Mouse (Mus musculus): ENCODE data around the gene Sema6b. TPM values are rescaled to one million over a fixed set of nuclear protein-coding genes. Genes with fewer than 3 reads are reported as not detected.

The Sema6b gene
- polyA plus RNA-seq, 1 experiment from 2014 or later, result 1.5 TPM

DNA sequence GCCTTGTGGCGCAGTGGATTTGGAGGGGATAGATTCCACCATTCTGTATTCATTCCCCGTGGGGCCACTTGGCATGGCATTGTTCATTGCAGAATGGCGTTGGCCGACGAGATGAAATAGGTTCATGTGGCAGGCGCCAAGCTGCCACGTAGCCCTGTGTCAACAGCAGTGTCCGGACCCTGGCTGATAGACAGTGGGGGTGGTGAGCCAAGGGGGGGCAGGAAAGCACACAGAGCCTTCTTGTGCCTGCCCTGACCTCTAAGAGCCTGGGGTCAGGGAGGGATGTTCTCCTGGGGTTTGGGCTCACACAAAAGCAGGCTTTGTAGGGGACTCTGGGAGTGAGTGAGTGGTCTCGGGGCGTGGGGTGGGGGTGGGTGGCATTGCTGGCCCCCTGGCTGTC, 30.5 kb upstream of the Sema6b start:
- Histone ChIP-seq H3K27ac (ENCODE audit: low read depth, low read length) (0 out of 2 replicates have a peak overlapping the region, but pooled peaks have one; percentile 11), H3K4me2 (0 out of 2 replicates have a peak overlapping the region, but pooled peaks have one; percentile 12), H3K4me1 (replicated peaks; ENCODE audit: control insufficient read depth, insufficient read depth, low read length) (peaks cover 2% of the 10 kb centered on the region), H3K9ac (ENCODE audit: low read depth, low read length) (no peak overlapping the region), H3K36me3 (ENCODE audit: control insufficient read depth, insufficient read depth, low read length) (peaks cover 7% of the 10 kb centered on the region; the same call in 1 of the 2 replicates), H3K4me3 (ENCODE audit: low read depth, low read length) (no peak overlapping the region), H3K27me3 (replicated peaks; ENCODE audit: control insufficient read depth, insufficient read depth, low read length) (no peaks in the 10 kb centered on the region), H3K9me3 (ENCODE audit: control insufficient read depth, low read length) (no peaks in the 10 kb centered on the region)
- no peak for DNase-seq (ENCODE audit: low spot score)
- ATAC-seq (replicated peaks; ENCODE audit: low FRiP score), result no peak
- WGBS, result 70% methylated on average over 10 of the region's 10 CpGs

DNA sequence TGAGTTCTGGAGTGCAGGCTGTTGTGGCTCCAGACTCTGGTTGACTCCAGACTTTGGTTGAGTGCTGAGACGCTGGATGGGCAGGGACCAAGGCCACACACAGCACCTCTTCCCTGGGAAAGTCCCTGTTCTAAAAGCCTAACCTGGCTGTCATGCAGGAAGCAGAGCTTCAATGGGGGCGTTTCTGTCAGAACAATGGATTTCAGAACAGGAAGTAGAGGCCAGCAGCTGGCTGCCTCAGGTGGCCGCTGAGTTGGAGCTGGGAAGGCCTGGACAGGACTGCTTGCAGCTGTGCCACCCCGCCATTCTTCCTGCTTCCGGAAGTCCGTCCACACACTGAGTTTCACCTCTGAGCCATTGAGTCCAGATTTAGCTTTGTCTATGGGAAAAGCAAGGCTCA, 29.7 kb upstream of the Sema6b start:
- 0 out of 2 replicates have a peak, but pooled peaks have one; percentile 26 for ATAC-seq (replicated peaks; ENCODE audit: low FRiP score)
- Histone ChIP-seq H3K4me2 (no peak overlapping the region), H3K9ac (ENCODE audit: low read depth, low read length) (no peak overlapping the region; the same call in 1 of the 2 replicates), H3K4me3 (ENCODE audit: low read depth, low read length) (no peak overlapping the region), H3K4me1 (replicated peaks; ENCODE audit: control insufficient read depth, insufficient read depth, low read length) (peaks cover 2% of the 10 kb centered on the region), H3K27ac (ENCODE audit: low read depth, low read length) (0 out of 2 replicates have a peak overlapping the region, but pooled peaks have one; percentile 11), H3K36me3 (ENCODE audit: control insufficient read depth, insufficient read depth, low read length) (peaks cover 1% of the 10 kb centered on the region; the same call in 1 of the 2 replicates), H3K27me3 (replicated peaks; ENCODE audit: control insufficient read depth, insufficient read depth, low read length) (no peaks in the 10 kb centered on the region), H3K9me3 (ENCODE audit: control insufficient read depth, low read length) (no peaks in the 10 kb centered on the region)
- no peak for DNase-seq (ENCODE audit: low spot score)
- 54% methylated on average over 6 of the region's 6 CpGs for WGBS

DNA sequence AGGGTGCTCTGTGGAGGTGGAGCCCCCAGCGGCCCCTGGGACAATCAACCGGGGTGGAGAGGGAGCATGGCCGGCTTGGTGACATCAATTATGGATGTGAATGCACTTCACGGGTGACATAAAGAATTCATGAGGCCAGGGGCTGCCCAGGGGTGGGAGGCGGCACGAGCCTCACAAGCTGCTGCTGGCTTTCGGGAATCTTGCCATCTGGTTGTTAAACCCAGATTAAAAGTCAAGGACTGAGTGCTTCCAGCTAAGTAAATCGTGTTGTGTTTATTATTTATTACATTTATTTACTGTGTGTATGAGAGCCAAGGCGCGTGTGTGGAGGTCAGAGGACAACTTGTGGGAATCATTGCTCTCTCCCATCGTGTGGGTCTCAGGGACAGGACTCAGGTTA, 25.5 kb upstream of the Sema6b start:
- Histone ChIP-seq H3K9me3 (ENCODE audit: control insufficient read depth, low read length) (no peaks in the 10 kb centered on the region), H3K4me2 (no peak overlapping the region), H3K9ac (ENCODE audit: low read depth, low read length) (no peak overlapping the region), H3K4me1 (replicated peaks; ENCODE audit: control insufficient read depth, insufficient read depth, low read length) (peaks cover 10% of the 10 kb centered on the region), H3K4me3 (ENCODE audit: low read depth, low read length) (no peak overlapping the region), H3K27ac (ENCODE audit: low read depth, low read length) (no peak overlapping the region), H3K27me3 (replicated peaks; ENCODE audit: control insufficient read depth, insufficient read depth, low read length) (no peaks in the 10 kb centered on the region; the same call in 1 of the 2 replicates), H3K36me3 (ENCODE audit: control insufficient read depth, insufficient read depth, low read length) (no peaks in the 10 kb centered on the region)
- 76% methylated on average over 11 of the region's 11 CpGs for WGBS
- ATAC-seq (replicated peaks; ENCODE audit: low FRiP score) (no peak), DNase-seq (ENCODE audit: low spot score) (no peak)

DNA sequence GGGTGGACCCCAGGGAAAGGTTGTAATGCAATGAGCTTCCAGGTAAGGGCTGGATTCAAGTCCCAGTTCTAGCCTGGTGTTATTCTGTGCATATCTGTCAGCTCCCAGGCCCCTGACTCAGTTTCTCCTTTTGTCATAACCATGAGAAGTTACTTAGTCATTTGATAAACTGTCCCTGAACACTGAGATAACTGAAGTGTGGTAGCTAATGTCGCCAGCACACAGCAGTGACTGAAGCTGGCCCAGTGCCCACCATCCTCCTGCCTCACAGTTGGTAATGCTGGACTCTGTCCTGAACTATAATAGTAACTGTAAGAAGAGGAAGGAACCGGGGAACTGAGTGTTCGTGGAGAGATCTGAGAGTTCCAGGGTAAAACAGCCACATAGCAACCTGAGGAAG, 24.4 kb upstream of the Sema6b start:
- no peaks in the 10 kb centered on the region for H3K9me3 ChIP-seq (ENCODE audit: control insufficient read depth, low read length)
- ATAC-seq (replicated peaks; ENCODE audit: low FRiP score) (no peak), DNase-seq (ENCODE audit: low spot score) (no peak)
- no peak overlapping the region for H3K4me3 ChIP-seq (ENCODE audit: low read depth, low read length)
- no peaks in the 10 kb centered on the region for H3K36me3 ChIP-seq (ENCODE audit: control insufficient read depth, insufficient read depth, low read length)
- no peaks in the 10 kb centered on the region; the same call in 1 of the 2 replicates for H3K27me3 ChIP-seq (replicated peaks; ENCODE audit: control insufficient read depth, insufficient read depth, low read length)
- H3K4me2 ChIP-seq, result no peak overlapping the region
- WGBS, result 65% methylated on average over 3 of the region's 3 CpGs
- no peak overlapping the region for H3K9ac ChIP-seq (ENCODE audit: low read depth, low read length)
- peaks cover 7% of the 10 kb centered on the region for H3K4me1 ChIP-seq (replicated peaks; ENCODE audit: control insufficient read depth, insufficient read depth, low read length)
- H3K27ac ChIP-seq (ENCODE audit: low read depth, low read length), result no peak overlapping the region

DNA sequence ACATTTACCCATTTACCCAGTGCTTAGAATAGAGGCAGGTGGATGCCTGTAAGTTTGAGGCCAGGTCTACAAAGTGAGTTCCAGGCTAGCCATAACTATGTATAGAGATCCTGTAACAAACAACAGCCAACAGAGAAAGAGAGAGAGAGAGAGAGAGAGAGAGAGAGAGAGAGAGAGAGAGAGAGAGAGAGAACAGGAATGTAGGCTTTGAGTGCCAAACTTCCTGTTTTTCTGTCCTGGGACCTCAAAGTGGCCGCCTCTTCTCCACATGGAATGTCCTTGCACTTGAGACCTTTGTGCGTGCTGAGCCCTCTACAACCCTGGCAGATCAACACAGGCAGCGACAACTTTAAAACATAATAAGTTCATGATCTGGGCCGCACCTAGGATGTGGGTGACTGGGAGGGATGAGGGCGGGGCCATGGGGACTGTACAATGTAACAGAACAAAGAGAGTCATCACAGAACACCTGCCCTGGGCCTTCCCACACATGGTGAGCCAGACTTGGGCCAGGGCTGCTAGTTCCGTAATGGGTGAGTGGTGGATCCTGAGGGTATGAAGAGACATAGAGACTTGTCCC, 23.5 kb upstream of the Sema6b start:
- no peak for ATAC-seq (replicated peaks; ENCODE audit: low FRiP score)
- no peak overlapping the region for H3K27ac ChIP-seq (ENCODE audit: low read depth, low read length)
- no peak overlapping the region for H3K9ac ChIP-seq (ENCODE audit: low read depth, low read length)

DNA sequence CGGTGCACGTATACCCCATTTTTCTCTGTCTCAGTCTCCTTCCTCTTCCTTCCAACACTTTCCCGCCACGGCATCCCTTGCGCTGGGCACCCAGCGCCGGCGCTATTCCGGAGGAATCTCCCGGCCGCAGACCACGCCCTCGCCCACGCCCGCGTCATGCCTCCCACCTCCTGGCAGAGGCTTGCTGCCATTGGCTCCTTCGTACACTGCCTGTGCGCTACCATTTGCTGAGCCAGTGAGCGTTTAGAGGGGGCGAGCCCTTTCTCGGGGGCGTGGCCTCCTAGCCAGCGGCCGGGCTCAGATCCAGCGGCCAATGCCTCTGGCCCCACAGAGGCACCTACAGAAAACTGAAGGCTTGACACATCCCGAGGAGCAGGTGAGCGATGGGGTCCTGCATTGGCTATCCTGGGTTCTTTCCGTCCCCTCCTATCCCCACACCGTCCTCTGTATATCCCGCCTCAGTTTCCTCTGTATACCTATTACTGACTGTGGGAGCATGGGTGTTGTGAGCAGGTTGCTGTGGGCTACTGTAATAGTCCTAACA, 22.2 kb upstream of the Sema6b start, which contains the start of gene Tnfaip8l1:
Gene Tnfaip8l1 (plus strand): TSS at position 247 of the 544 bp plus-strand sequence.
- peak within 1 kb of the TSS; percentile 4; the same call in 1 of the 2 replicates for H3K27ac ChIP-seq (ENCODE audit: low read depth, low read length)
- H3K4me1 ChIP-seq (replicated peaks; ENCODE audit: control insufficient read depth, insufficient read depth, low read length), result peaks cover 7% of the 10 kb centered on the region
- under 1% methylated on average over 30 of the region's 30 CpGs for WGBS
- H3K9ac ChIP-seq (ENCODE audit: low read depth, low read length), result peak within 1 kb of the TSS; percentile 60
- H3K4me2 ChIP-seq, result peak within 1 kb of the TSS; percentile 82
- DNase-seq (ENCODE audit: low spot score) (peak; percentile 89), ATAC-seq (replicated peaks; ENCODE audit: low FRiP score) (peak; percentile 96)
- H3K36me3 ChIP-seq (ENCODE audit: control insufficient read depth, insufficient read depth, low read length), result no peaks in the 10 kb centered on the region
- H3K9me3 ChIP-seq (ENCODE audit: control insufficient read depth, low read length), result no peaks in the 10 kb centered on the region
- H3K4me3 ChIP-seq (ENCODE audit: low read depth, low read length), result peak within 1 kb of the TSS; percentile 52
- peaks cover 11% of the 10 kb centered on the region for H3K27me3 ChIP-seq (replicated peaks; ENCODE audit: control insufficient read depth, insufficient read depth, low read length)

More for the DNA sequence above, 23.5 kb upstream of the Sema6b start:
- H3K36me3 ChIP-seq (ENCODE audit: control insufficient read depth, insufficient read depth, low read length), result no peaks in the 10 kb centered on the region
- H3K4me3 ChIP-seq (ENCODE audit: low read depth, low read length), result no peak overlapping the region
- 73% methylated on average over 6 of the region's 6 CpGs for WGBS
- no peaks in the 10 kb centered on the region; the same call in 1 of the 2 replicates for H3K27me3 ChIP-seq (replicated peaks; ENCODE audit: control insufficient read depth, insufficient read depth, low read length)
- no peak for DNase-seq (ENCODE audit: low spot score)
- no peak overlapping the region for H3K4me2 ChIP-seq
- peaks cover 7% of the 10 kb centered on the region for H3K4me1 ChIP-seq (replicated peaks; ENCODE audit: control insufficient read depth, insufficient read depth, low read length)
- no peaks in the 10 kb centered on the region for H3K9me3 ChIP-seq (ENCODE audit: control insufficient read depth, low read length)

DNA sequence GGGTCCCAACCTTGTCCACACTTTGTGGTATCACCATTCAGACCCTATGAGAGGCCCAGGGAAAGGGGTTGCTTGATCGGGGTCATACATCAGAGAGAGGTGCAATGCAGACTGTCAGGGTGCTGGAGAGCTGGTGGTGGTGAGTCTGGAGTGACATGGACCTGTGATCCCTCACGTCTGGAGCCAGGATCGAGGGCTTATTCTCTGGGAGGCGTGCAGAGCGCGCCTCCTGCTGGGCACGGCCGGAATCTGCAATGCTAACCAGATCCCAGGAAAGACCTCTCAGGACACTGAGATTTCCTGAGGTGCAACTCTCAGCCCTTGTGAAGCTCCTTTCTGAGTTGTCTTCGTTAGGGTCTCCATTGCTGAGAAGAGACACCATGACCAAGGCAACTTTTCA, 19.6 kb upstream of the Sema6b start:
- Histone ChIP-seq H3K36me3 (ENCODE audit: control insufficient read depth, insufficient read depth, low read length) (no peaks in the 10 kb centered on the region), H3K4me3 (ENCODE audit: low read depth, low read length) (no peak overlapping the region), H3K9ac (ENCODE audit: low read depth, low read length) (no peak overlapping the region), H3K27ac (ENCODE audit: low read depth, low read length) (no peak overlapping the region), H3K4me1 (replicated peaks; ENCODE audit: control insufficient read depth, insufficient read depth, low read length) (peaks cover 7% of the 10 kb centered on the region), H3K27me3 (replicated peaks; ENCODE audit: control insufficient read depth, insufficient read depth, low read length) (peaks cover 30% of the 10 kb centered on the region), H3K9me3 (ENCODE audit: control insufficient read depth, low read length) (no peaks in the 10 kb centered on the region), H3K4me2 (no peak overlapping the region)
- DNase-seq (ENCODE audit: low spot score) (peak; percentile 72), ATAC-seq (replicated peaks; ENCODE audit: low FRiP score) (no peak)
- WGBS, result 4% methylated on average over 9 of the region's 9 CpGs

DNA sequence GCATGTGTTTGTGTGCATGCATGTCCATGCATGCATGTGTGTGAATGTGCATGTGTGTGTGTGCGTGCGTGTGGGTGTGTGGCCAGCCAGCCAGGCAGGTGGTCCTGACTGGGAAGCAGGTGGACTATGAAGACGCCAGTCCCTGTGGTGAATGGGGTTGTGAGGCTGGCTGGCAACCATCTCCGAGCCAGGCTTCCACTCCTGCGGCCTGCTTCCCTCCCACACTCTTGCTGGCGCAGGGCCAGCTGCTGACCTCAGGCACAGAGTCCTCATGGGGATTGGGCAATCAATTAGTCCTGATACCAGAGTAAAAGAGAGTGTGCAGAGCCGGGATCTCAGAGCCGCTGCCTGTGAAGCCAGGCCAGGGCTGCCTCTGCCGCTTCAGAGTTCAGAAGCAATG, 13.5 kb upstream of the Sema6b start:
- no peak overlapping the region for H3K4me3 ChIP-seq (ENCODE audit: low read depth, low read length)
- no peaks in the 10 kb centered on the region for H3K36me3 ChIP-seq (ENCODE audit: control insufficient read depth, insufficient read depth, low read length)
- DNase-seq (ENCODE audit: low spot score) (peak; percentile 63), ATAC-seq (replicated peaks; ENCODE audit: low FRiP score) (peak; percentile 50; the same call in 1 of the 2 replicates)
- no peak overlapping the region for H3K9ac ChIP-seq (ENCODE audit: low read depth, low read length)
- no peak overlapping the region for H3K27ac ChIP-seq (ENCODE audit: low read depth, low read length)
- 48% methylated on average over 9 of the region's 9 CpGs for WGBS
- H3K27me3 ChIP-seq (replicated peaks; ENCODE audit: control insufficient read depth, insufficient read depth, low read length), result peaks cover 50% of the 10 kb centered on the region
- H3K4me2 ChIP-seq, result no peak overlapping the region
- no peaks in the 10 kb centered on the region for H3K9me3 ChIP-seq (ENCODE audit: control insufficient read depth, low read length)
- no peaks in the 10 kb centered on the region for H3K4me1 ChIP-seq (replicated peaks; ENCODE audit: control insufficient read depth, insufficient read depth, low read length)

DNA sequence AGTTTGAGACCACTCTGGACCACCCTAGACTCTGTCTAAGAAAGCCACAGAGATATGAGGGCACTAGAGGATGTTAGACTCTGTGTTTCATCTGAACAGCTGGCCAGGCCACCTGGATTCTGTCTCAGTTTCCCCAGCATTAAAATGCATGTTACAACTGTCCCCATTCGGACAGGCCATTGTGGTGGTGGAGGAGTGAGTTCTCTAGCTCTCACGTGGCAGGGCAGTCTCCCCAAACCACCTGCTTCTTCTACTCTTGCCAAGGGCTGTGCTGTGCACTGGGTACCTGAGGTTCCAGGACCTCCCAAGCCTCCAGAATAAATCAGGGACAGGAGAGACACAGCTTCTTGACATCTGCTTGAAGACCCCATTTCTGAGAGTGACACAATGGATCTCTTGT, 9.8 kb upstream of the Sema6b start:
- Histone ChIP-seq H3K9ac (ENCODE audit: low read depth, low read length) (no peak overlapping the region), H3K36me3 (ENCODE audit: control insufficient read depth, insufficient read depth, low read length) (no peaks in the 10 kb centered on the region), H3K4me3 (ENCODE audit: low read depth, low read length) (no peak overlapping the region), H3K27me3 (replicated peaks; ENCODE audit: control insufficient read depth, insufficient read depth, low read length) (peaks cover 57% of the 10 kb centered on the region), H3K4me1 (replicated peaks; ENCODE audit: control insufficient read depth, insufficient read depth, low read length) (no peaks in the 10 kb centered on the region), H3K9me3 (ENCODE audit: control insufficient read depth, low read length) (no peaks in the 10 kb centered on the region), H3K27ac (ENCODE audit: low read depth, low read length) (no peak overlapping the region), H3K4me2 (no peak overlapping the region)
- 55% methylated on average over 2 of the region's 2 CpGs for WGBS
- DNase-seq (ENCODE audit: low spot score) (no peak), ATAC-seq (replicated peaks; ENCODE audit: low FRiP score) (no peak)

Data from liver, embryonic 11.5 days (tissue).